Mouse (Mus musculus) neural tube, embryonic 12.5 days (tissue): ENCODE measurements around the gene Agap1. TPM values are rescaled to one million over a fixed set of nuclear protein-coding genes. Genes with fewer than 3 reads are reported as not detected.

Experiments
- ATAC-seq: fragments of 200-750 bp; cut with Nextera tagmentation; 2 replicates; pipeline ENCODE4 v1.8.0; 2017; ENCODE audit warnings: low read depth, mild to moderate bottlenecking, moderate TSS enrichment, moderate library complexity; ENCODE audit not compliant: low FRiP score
- H3K27ac ChIP-seq: fragments of 300-500 bp; sonication (generic); 2 replicates; pipeline ENCODE4 v1.5.1; 2016
- H3K27me3 ChIP-seq: fragments of 300-500 bp; sonication (generic); replicated peaks from 2 replicates; pipeline ENCODE4 v1.6.1; 2016; ENCODE audit warnings: mild to moderate bottlenecking
- H3K36me3 ChIP-seq: fragments of 300-500 bp; sonication (generic); 2 replicates; pipeline ENCODE4 v1.6.1; 2016; ENCODE audit warnings: mild to moderate bottlenecking
- H3K4me1 ChIP-seq: fragments of 300-500 bp; sonication (generic); 2 replicates; pipeline ENCODE4 v1.6.1; 2016
- H3K4me2 ChIP-seq: fragments of 300-500 bp; sonication (generic); replicated peaks from 2 replicates; pipeline ENCODE4 v1.6.1; 2016; ENCODE audit warnings: mild to moderate bottlenecking
- H3K4me3 ChIP-seq: fragments of 300-500 bp; sonication (generic); 2 replicates; pipeline ENCODE4 v1.5.1; 2016
- H3K9ac ChIP-seq: fragments of 300-500 bp; sonication (generic); 2 replicates; pipeline ENCODE4 v1.6.1; 2016; ENCODE audit warnings: mild to moderate bottlenecking
- H3K9me3 ChIP-seq: fragments of 300-500 bp; sonication (generic); 2 replicates; pipeline ENCODE4 v1.6.1; 2016; ENCODE audit warnings: mild to moderate bottlenecking
- WGBS: fragments of 180-500 bp; shearing (Covaris S2); methylation state at CpG from one replicate; pipeline ENCODE4 v1.1.7; 2016; 5-methylcytosine and 5-hydroxymethylcytosine counted together
- polyA plus RNA-seq: library from polyadenylated mRNA; unstranded; fragments of >200 nt; fragmentation: Nextera tagmentation; extraction: Ambion mirVana; gene quantifications from 2 replicates; pipeline ENCODE4 v1.2.1, GENCODE M21; 2016

The Agap1 gene
- polyA plus RNA-seq, 1 experiment from 2014 or later = 76.1 TPM

GRCm38 (mm10) chr1:89515808-89516560, 61.4 kb downstream of the Agap1 start:
- WGBS = 60% methylated on average over 11 of the region's 11 CpGs
- Histone ChIP-seq H3K27ac (no peak overlapping the region), H3K36me3 (no peaks in the 10 kb centered on the region)

GRCm38 (mm10) chr1:89517817-89518216, 63.2 kb downstream of the Agap1 start:
- WGBS = 3% methylated on average over 5 of the region's 5 CpGs
- Histone ChIP-seq H3K4me2 (peak overlapping the region; percentile 28), H3K9ac (no peak overlapping the region), H3K27me3 (no peaks in the 10 kb centered on the region), H3K27ac (no peak overlapping the region), H3K4me1 (peaks cover 78% of the 10 kb centered on the region), H3K9me3 (no peaks in the 10 kb centered on the region), H3K4me3 (no peak overlapping the region), H3K36me3 (no peaks in the 10 kb centered on the region)
- ATAC-seq = peak; percentile 54

More at GRCm38 (mm10) chr1:89515808-89516560, 61.4 kb downstream of the Agap1 start:
- H3K4me1 ChIP-seq = peaks cover 76% of the 10 kb centered on the region
- no peaks in the 10 kb centered on the region for H3K27me3 ChIP-seq
- H3K4me3 ChIP-seq = no peak overlapping the region
- no peaks in the 10 kb centered on the region for H3K9me3 ChIP-seq
- no peak overlapping the region for H3K9ac ChIP-seq
- ATAC-seq = no peak
- H3K4me2 ChIP-seq = no peak overlapping the region

- no peak overlapping the region for H3K27ac ChIP-seq
- H3K4me2 ChIP-seq = no peak overlapping the region
- no peak for ATAC-seq
- H3K4me1 ChIP-seq = peaks cover 79% of the 10 kb centered on the region
- no peak overlapping the region for H3K9ac ChIP-seq
- H3K27me3 ChIP-seq = no peaks in the 10 kb centered on the region
- H3K36me3 ChIP-seq = no peaks in the 10 kb centered on the region
- H3K9me3 ChIP-seq = no peaks in the 10 kb centered on the region
- 26% methylated on average over 17 of the region's 17 CpGs for WGBS
- no peak overlapping the region for H3K4me3 ChIP-seq
Measured at GRCm38 (mm10) chr1:89519914-89520643, 65.5 kb downstream of the Agap1 start.

- ATAC-seq = no peak
- no peaks in the 10 kb centered on the region for H3K36me3 ChIP-seq
- H3K9ac ChIP-seq = no peak overlapping the region
- peaks cover 68% of the 10 kb centered on the region for H3K4me1 ChIP-seq
- 72% methylated on average over 11 of the region's 11 CpGs for WGBS
- no peak overlapping the region for H3K4me3 ChIP-seq
- no peaks in the 10 kb centered on the region for H3K9me3 ChIP-seq
- H3K4me2 ChIP-seq = no peak overlapping the region
- H3K27me3 ChIP-seq = no peaks in the 10 kb centered on the region
- H3K27ac ChIP-seq = no peak overlapping the region
Measured at GRCm38 (mm10) chr1:89521406-89521805, 66.8 kb downstream of the Agap1 start.

- Histone ChIP-seq H3K4me3 (no peak overlapping the region), H3K27ac (no peak overlapping the region), H3K4me1 (peaks cover 62% of the 10 kb centered on the region), H3K36me3 (no peaks in the 10 kb centered on the region), H3K27me3 (no peaks in the 10 kb centered on the region), H3K9me3 (no peaks in the 10 kb centered on the region), H3K4me2 (no peak overlapping the region), H3K9ac (no peak overlapping the region)
- no peak for ATAC-seq
- 49% methylated on average over 17 of the region's 17 CpGs for WGBS
Measured at GRCm38 (mm10) chr1:89521935-89522535, 67.4 kb downstream of the Agap1 start.

- 6% methylated on average over 4 of the region's 4 CpGs for WGBS
- Histone ChIP-seq H3K36me3 (no peaks in the 10 kb centered on the region), H3K27ac (no peak overlapping the region), H3K4me2 (no peak overlapping the region), H3K4me1 (peaks cover 54% of the 10 kb centered on the region), H3K9ac (no peak overlapping the region), H3K4me3 (no peak overlapping the region), H3K9me3 (no peaks in the 10 kb centered on the region), H3K27me3 (no peaks in the 10 kb centered on the region)
- ATAC-seq = no peak
Measured at GRCm38 (mm10) chr1:89524369-89524768, 69.8 kb downstream of the Agap1 start.

- no peaks in the 10 kb centered on the region for H3K27me3 ChIP-seq
- no peak overlapping the region for H3K9ac ChIP-seq
- no peak for ATAC-seq
- peaks cover 48% of the 10 kb centered on the region for H3K4me1 ChIP-seq
- WGBS = 78% methylated on average over 4 of the region's 4 CpGs
- no peaks in the 10 kb centered on the region for H3K9me3 ChIP-seq
- no peaks in the 10 kb centered on the region for H3K36me3 ChIP-seq
- no peak overlapping the region for H3K4me2 ChIP-seq
- no peak overlapping the region for H3K4me3 ChIP-seq
- H3K27ac ChIP-seq = no peak overlapping the region
Measured at GRCm38 (mm10) chr1:89524998-89525397, 70.4 kb downstream of the Agap1 start.

GRCm38 (mm10) chr1:89525825-89526224, 71.2 kb downstream of the Agap1 start:
- peak; percentile 42 for ATAC-seq
- WGBS = 45% methylated on average over 13 of the region's 13 CpGs
- H3K4me3 ChIP-seq = no peak overlapping the region
- H3K36me3 ChIP-seq = no peaks in the 10 kb centered on the region
- H3K27ac ChIP-seq = no peak overlapping the region
- H3K4me1 ChIP-seq = peaks cover 40% of the 10 kb centered on the region
- no peaks in the 10 kb centered on the region for H3K27me3 ChIP-seq
- no peaks in the 10 kb centered on the region for H3K9me3 ChIP-seq
- no peak overlapping the region for H3K4me2 ChIP-seq
- no peak overlapping the region for H3K9ac ChIP-seq

GRCm38 (mm10) chr1:89528671-89529276, 74.2 kb downstream of the Agap1 start:
- WGBS = 84% methylated on average over 17 of the region's 17 CpGs
- H3K4me2 ChIP-seq = no peak overlapping the region
- ATAC-seq = no peak
- no peaks in the 10 kb centered on the region for H3K36me3 ChIP-seq
- H3K27ac ChIP-seq = no peak overlapping the region
- H3K27me3 ChIP-seq = no peaks in the 10 kb centered on the region
- H3K9ac ChIP-seq = no peak overlapping the region
- peaks cover 12% of the 10 kb centered on the region for H3K4me1 ChIP-seq
- H3K9me3 ChIP-seq = peaks cover 5% of the 10 kb centered on the region; the same call in 1 of the 2 replicates
- no peak overlapping the region for H3K4me3 ChIP-seq

- peaks cover 25% of the 10 kb centered on the region for H3K4me1 ChIP-seq
- H3K36me3 ChIP-seq = no peaks in the 10 kb centered on the region
- H3K4me3 ChIP-seq = no peak overlapping the region
- no peak overlapping the region for H3K9ac ChIP-seq
- ATAC-seq = no peak
- WGBS = 85% methylated on average over 9 of the region's 9 CpGs
- no peak overlapping the region for H3K27ac ChIP-seq
- peaks cover 5% of the 10 kb centered on the region; the same call in 1 of the 2 replicates for H3K9me3 ChIP-seq
- H3K27me3 ChIP-seq = no peaks in the 10 kb centered on the region
- H3K4me2 ChIP-seq = no peak overlapping the region
Measured at GRCm38 (mm10) chr1:89533702-89534101, 79.1 kb downstream of the Agap1 start.

- Histone ChIP-seq H3K4me3 (no peak overlapping the region), H3K36me3 (no peaks in the 10 kb centered on the region), H3K9me3 (peaks cover 5% of the 10 kb centered on the region; the same call in 1 of the 2 replicates), H3K9ac (no peak overlapping the region), H3K27ac (no peak overlapping the region), H3K4me2 (no peak overlapping the region), H3K27me3 (no peaks in the 10 kb centered on the region), H3K4me1 (peaks cover 33% of the 10 kb centered on the region)
- no peak for ATAC-seq
Measured at GRCm38 (mm10) chr1:89535206-89535605, 80.6 kb downstream of the Agap1 start.
